Mouse (Mus musculus): ENCODE data around the gene Stat1.
A peak's percentile ranks its signal among the peaks of the same experiment; 100 is the strongest.

The Stat1 gene

DNA sequence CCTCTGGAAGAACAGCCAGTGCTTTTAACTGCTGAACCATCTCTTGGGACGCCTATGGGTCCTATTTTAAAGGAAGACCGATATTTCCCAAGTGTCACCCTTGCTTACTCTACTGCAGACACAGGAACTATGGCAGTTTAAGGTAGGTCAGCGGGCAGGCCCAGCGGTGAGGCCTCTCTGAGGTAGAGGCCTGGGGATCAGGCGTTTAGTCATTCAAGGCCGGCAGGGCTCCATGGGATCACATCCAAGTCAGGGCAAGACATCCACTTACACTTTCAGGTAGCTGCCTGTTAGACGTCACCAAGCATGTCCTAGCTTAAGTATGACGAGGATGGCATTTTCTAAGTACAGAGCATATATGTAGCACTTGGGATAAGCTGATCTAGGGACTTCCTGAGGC is 41.9 kb downstream of the Stat1 start:
- no peak for DNase-seq (ENCODE audit: low read depth, low spot score)

DNA sequence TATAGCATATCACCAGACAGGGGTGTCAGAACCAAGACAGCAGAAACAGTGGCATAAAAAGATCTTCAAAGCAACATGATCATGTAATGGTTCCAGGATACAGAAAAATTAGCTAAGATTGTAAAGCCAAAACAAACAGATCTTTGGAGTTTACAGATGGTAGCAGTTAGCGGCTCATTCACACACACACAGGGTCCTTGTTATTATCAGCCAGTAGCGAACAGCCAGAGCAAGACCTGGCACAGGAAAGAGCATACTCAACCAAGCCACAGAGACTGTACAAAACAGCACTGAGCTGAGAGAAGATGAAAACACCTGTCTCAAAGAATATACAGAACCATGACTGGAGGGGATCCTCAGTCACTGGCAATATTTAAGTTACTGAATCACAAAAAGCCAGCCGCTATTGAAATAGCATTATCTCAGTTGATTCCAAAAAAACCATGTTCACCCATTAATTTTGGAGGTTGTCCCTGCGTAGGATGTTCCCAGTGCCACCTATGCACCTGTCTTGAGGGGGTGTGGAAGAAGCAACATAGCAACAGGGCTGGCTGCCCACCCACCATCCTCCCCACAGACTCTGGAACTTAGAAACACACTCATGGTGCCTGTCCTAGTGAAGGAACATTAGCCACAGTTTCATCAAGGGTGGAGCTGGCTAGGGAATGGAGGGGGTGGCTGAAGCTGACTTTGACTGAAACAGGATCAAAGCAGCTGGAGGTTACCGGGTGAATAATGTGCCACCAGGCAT is 44.6 kb downstream of the Stat1 start:
- no peak for DNase-seq (ENCODE audit: low read depth, low spot score)

DNA sequence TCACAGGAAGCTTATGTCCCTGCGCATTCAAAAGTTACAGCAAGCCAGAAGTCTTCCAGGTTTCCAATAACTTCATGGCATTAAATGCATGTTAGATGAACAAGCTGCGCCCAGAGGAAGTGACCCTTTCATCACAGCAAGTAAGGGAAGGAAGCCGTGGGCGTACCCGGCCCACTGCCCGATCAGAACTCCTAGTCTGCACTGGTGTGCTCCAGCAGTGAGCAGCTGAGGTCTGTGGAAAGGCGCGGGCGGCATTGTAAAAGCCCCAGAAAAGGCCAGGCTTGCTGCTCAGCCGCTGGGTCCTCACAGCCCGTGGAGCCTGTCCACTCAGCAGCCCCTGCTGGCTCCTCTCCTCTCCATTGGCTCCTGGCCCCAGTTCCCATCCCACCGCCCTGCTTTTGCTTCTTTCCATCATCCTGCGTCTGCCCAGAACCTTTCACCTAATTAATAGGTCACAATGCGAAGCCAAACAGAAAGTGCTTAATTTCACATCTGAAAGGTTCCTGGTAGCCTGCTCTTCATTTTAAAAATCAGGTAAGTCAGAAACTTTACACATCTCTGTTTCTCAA is 47.5 kb downstream of the Stat1 start:
- DNase-seq (ENCODE audit: low read depth, low spot score): no peak

DNA sequence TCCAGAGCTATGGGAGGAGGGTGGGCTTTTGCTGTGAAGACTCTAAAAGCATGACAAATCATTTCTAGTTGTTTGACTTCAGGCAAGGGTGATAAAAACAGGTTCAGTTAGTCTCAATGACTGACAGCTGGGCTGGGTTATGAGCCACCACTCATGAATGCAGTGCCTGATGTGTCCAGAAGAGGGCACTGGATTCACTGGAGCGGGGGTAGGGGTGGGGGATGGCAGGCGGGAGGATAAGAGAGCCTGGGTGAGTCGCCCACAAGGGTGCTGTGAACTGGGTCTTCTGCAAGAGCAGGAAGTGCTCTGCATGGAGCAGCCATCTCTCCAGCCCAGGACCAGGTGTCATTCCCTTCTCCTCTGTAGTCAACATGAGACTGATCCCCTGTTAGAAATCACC is 50.8 kb downstream of the Stat1 start:
- peak; percentile 44 for DNase-seq (ENCODE audit: low read depth, low spot score)

DNA sequence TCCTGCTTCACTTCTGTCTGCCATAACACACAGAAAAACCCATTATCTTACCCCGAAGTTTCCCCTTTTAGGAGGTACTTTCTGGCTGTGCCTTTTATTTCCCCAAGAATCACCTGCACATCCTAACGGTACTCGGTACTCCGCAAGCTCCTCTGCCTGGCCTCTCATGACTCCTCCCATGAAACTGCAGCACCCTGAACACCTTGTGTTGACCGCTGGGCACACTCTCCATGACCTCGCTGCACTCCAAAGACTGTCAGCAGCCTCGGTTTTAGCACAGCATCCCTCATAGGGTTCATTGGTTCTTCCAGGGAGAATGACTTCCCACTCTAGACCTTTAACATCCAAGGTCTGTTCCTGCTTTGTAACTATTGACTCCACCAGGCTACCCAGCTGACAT is 51.5 kb downstream of the Stat1 start:
- no peak for DNase-seq (ENCODE audit: low read depth, low spot score)

DNA sequence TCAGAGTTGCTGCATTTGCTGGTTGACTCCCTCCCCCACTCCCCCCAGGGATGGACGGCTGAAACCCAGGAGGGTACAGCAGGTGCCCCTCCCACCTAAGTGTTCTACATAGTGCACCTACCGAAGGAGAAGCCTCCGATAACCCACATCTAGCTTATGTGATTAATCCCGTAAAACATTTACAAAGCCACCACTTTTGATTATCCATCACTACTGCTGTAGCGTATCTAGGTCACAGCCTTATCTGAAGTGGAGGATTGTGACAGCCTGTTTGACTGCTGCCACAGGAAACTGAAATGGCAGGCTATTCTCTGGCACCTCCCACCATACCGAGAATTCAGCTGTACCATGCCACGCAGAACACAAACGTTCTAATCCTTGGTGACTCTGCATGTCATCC is 52.0 kb downstream of the Stat1 start:
- DNase-seq (ENCODE audit: low read depth, low spot score): no peak

DNA sequence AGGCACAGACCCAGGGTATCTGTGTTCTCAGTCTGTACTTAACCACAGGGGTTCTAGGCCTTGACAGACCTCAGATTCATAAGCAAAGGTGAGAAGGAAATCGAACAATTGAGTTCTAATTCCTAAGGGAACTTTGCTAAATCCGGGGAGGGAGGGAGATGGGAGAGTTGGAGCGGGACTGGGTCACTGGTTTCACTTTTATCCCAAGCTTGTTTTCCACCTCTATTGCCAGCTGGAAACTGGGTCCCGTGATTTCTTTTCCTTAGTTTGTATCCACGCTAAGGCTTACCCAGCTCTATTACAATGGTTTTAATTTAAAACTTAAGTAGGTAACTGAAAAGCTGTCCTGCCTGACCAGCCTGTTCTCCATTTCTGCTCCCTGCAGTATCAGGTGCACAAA is 56.1 kb downstream of the Stat1 start:
- DNase-seq (ENCODE audit: low read depth, low spot score): no peak

DNA sequence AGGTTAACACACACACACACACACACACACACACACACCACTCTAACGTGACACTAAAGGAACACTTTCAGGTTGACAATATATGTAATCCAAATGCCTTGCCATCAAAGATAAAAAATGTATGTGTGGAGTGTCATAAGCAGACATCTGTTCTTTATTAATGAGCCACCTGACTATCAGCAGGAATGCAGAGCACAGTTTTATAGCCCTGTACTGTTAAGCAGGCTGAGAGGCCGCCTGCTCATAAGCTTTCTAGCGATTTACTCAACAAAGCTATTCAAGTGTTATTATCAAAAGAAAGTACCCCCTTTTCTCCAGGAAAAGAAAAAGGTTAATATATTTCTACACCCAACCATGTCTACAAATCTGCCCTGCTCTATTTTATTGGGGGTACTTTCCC is 56.7 kb downstream of the Stat1 start:
- peak; percentile 16 for DNase-seq (ENCODE audit: low read depth, low spot score)

DNA sequence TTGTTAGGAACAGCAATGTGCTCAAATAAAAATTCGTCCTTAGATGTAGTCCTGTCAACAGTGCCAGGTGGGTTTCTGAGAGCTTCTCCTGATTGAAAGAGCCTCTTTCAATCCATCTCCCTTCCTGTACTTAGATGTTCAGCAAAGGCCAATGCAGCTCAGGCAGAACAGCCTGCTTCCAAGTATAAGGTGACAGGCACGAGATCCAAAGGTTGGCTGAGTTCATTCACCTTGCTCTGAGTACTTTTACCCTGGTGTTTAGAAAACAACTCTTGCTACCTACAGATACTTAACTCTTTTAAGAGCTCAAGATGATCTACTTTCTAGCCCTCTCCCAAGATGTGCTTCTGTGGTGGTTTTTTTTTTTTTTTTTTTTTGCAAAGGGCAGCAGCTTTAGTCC is 57.8 kb downstream of the Stat1 start:
- DNase-seq (ENCODE audit: low read depth, low spot score): no peak

DNA sequence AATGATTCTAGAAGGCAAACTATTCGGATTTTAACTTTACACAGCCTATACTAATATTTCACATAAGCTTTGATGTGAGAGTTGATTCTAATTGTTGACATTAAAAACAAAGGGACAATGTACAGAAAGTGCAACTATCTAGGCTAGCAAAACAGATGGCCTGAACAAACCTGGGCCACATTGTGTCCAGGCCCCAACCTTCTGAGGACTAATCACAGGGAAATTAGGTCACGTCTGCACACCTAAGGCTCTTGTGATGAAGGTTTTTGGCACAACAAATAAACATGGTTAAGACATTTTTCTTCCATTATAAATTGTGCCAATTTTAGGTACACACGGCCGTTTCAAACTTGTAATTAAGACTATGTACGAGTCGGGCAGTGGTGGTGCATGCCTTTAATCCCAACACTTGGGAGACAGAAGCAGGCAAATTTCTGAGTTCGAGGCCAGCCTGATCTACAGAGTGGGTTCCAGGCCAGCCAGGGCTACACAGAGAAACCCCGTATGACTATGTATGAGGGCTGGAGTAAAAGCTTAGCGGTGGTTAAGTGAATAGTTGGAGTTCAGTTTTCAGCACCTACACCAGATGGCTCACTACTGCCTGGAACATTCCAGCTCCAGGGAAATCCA is 60.8 kb downstream of the Stat1 start:
- no peak for DNase-seq (ENCODE audit: low read depth, low spot score)

DNA sequence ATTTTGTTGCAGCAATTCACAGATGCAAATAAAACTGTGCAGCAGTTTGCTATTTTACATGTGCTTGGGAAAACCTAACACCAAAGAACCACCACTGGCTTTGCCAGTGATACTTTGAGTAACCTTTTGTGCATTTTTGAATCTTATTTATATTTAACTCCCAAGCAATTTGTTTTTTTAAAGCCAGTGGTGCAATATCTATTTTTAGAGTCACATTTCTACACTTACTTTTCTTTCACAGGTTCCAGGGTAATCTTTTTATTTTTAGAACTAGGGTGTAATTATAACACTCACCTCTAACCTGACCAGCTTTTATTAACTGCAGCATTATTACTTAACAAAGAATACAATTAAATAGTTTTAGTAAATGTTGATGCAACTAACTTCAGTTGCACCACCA is 62.8 kb downstream of the Stat1 start:
- no peak for DNase-seq (ENCODE audit: low read depth, low spot score)

DNA sequence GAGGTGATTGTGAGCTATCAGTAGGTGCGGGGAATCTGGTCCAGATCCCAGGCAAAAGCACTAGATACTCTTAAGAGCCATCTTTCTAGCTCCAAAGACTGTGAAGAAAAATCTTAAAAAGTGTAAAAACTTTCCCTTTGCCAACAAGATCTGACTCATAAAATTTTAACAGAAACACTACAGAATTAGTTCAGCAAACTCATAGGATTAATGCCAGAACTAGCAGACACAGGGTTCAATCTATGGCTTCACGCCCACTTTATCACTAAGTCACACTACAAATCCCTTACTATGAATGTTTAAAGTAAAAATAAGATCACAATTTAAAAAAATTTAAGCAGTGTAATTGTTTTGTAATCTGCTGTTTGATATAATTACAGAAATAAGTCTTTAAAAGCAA is 63.8 kb downstream of the Stat1 start:
- DNase-seq (ENCODE audit: low read depth, low spot score): no peak
